Mouse (Mus musculus) megakaryocyte progenitor cell, adult 5-6 weeks (primary cell): ENCODE measurements at regions not wholly inside any gene's neighbourhood (a gene's known extent, or its start where the extent isn't known, plus 50 kb on each side); places are given as distances from the start of the nearest gene placed in this dataset.

Experiments
- ATAC-seq: replicated peaks from 2 replicates; pipeline ENCODE4 v1.8.0; 2016; ENCODE audit warnings: mild to moderate bottlenecking, moderate TSS enrichment, inconsistent platforms; ENCODE audit not compliant: poor library complexity

GRCm38 (mm10) chr13:32544986-32545740, 206.6 kb upstream of the Gmds start:
- peak; percentile 82 for ATAC-seq

GRCm38 (mm10) chr13:32541611-32542010, 203.1 kb upstream of the Gmds start:
- ATAC-seq = no peak

GRCm38 (mm10) chr13:32536241-32536640, 197.7 kb upstream of the Gmds start:
- ATAC-seq = no peak

GRCm38 (mm10) chr13:32535602-32536001, 197.1 kb upstream of the Gmds start:
- no peak for ATAC-seq

- ATAC-seq = no peak
These were observed 192.5 kb upstream of the Gmds start for GRCm38 (mm10) chr13:32530926-32531512.

- no peak for ATAC-seq
These were observed 180.2 kb upstream of the Gmds start for GRCm38 (mm10) chr13:32518611-32519344.

GRCm38 (mm10) chr13:32517514-32517913, 179.0 kb upstream of the Gmds start:
- no peak for ATAC-seq

- no peak for ATAC-seq
These were observed 170.9 kb upstream of the Gmds start for GRCm38 (mm10) chr13:32509231-32510023.

- ATAC-seq = no peak
These were observed 169.9 kb upstream of the Gmds start for GRCm38 (mm10) chr13:32508447-32508846.

GRCm38 (mm10) chr13:32507825-32508224, 169.3 kb upstream of the Gmds start:
- no peak for ATAC-seq

- ATAC-seq = no peak
These were observed 159.8 kb upstream of the Gmds start for GRCm38 (mm10) chr13:32498205-32498790.

GRCm38 (mm10) chr13:32496263-32496662, 157.7 kb upstream of the Gmds start:
- no peak for ATAC-seq

GRCm38 (mm10) chr13:32495063-32495462, 156.5 kb upstream of the Gmds start:
- ATAC-seq = peak; percentile 65

- no peak for ATAC-seq
These were observed 155.3 kb upstream of the Gmds start for GRCm38 (mm10) chr13:32493806-32494205.

- ATAC-seq = peak; percentile 68
These were observed 154.8 kb upstream of the Gmds start for GRCm38 (mm10) chr13:32493309-32493708.

- no peak for ATAC-seq
These were observed 154.0 kb upstream of the Gmds start for GRCm38 (mm10) chr13:32492566-32492965.

- ATAC-seq = no peak
These were observed 143.0 kb upstream of the Gmds start for GRCm38 (mm10) chr13:32481444-32482058.

- ATAC-seq = no peak
These were observed 141.5 kb upstream of the Gmds start for GRCm38 (mm10) chr13:32480029-32480428.

- ATAC-seq = 0 out of 2 replicates have a peak, but pooled peaks have one; percentile 23
These were observed 140.7 kb upstream of the Gmds start for GRCm38 (mm10) chr13:32479118-32479818.

- no peak for ATAC-seq
These were observed 127.2 kb upstream of the Gmds start for GRCm38 (mm10) chr13:32465787-32466186.
